Mouse (Mus musculus) stomach, postnatal 0 days (tissue): ENCODE results near the gene Poc1a. TPM values are rescaled to one million over a fixed set of nuclear protein-coding genes. Genes with fewer than 3 reads are reported as not detected.
A peak's percentile ranks its signal among the peaks of the same experiment; 100 is the strongest.

Source experiments
- ATAC-seq: fragments of 200-750 bp; cut with Nextera tagmentation; 2 replicates; pipeline ENCODE4 v1.8.0; 2017; ENCODE audit not compliant: low FRiP score, low TSS enrichment
- DNase-seq: peaks from one replicate; pipeline ENCODE4 v3.0.0-alpha.2; 2016; ENCODE audit warnings: low spot score
- H3K27ac ChIP-seq: fragments of 300-500 bp; sonication (generic); replicated peaks from 2 replicates; pipeline ENCODE4 v1.5.1; 2014; ENCODE audit warnings: mild to moderate bottlenecking, control low read depth
- H3K27me3 ChIP-seq: fragments of 300-500 bp; sonication (generic); 2 replicates; pipeline ENCODE4 v1.6.1; 2014; ENCODE audit warnings: low read length; ENCODE audit not compliant: control insufficient read depth, insufficient read depth
- H3K36me3 ChIP-seq: fragments of 300-500 bp; sonication (generic); 2 replicates; pipeline ENCODE4 v1.6.1; 2014; ENCODE audit warnings: low read length, mixed read lengths; ENCODE audit not compliant: control insufficient read depth, insufficient read depth
- H3K4me1 ChIP-seq: fragments of 300-500 bp; sonication (generic); replicated peaks from 2 replicates; pipeline ENCODE4 v1.6.1; 2014; ENCODE audit warnings: antibody characterized with exemption; ENCODE audit not compliant: control insufficient read depth, insufficient read depth
- H3K4me2 ChIP-seq: fragments of 300-500 bp; sonication (generic); replicated peaks from 2 replicates; pipeline ENCODE4 v1.6.1; 2014; ENCODE audit warnings: low read depth, mild to moderate bottlenecking, control low read depth, moderate library complexity
- H3K4me3 ChIP-seq: fragments of 300-500 bp; sonication (generic); 2 replicates; pipeline ENCODE4 v1.5.1; 2014; ENCODE audit warnings: low read depth, low read length, control low read depth
- H3K9ac ChIP-seq: fragments of 300-500 bp; sonication (generic); 2 replicates; pipeline ENCODE4 v1.6.1; 2014; ENCODE audit warnings: mild to moderate bottlenecking, low read length, control low read depth, mixed read lengths
- H3K9me3 ChIP-seq: fragments of 300-500 bp; sonication (generic); 2 replicates; pipeline ENCODE4 v1.6.1; 2016; ENCODE audit warnings: low read length; ENCODE audit not compliant: control insufficient read depth
- CTCF ChIP-seq: IDR thresholded peaks from 2 replicates; pipeline ENCODE4 v1.5.1; 2016; ENCODE audit warnings: antibody characterized with exemption, low read depth, mild to moderate bottlenecking, moderate library complexity
- EP300 ChIP-seq: optimal IDR thresholded peaks from 2 replicates; pipeline ENCODE3; 2016; ENCODE audit warnings: antibody characterized with exemption
- WGBS: fragments of 180-500 bp; shearing (Covaris S2); extraction: QIAGEN DNeasy Blood & Tissue Kit; methylation state at CpG from one replicate; pipeline ENCODE4 v1.1.7; 2014; 5-methylcytosine and 5-hydroxymethylcytosine counted together
- polyA plus RNA-seq: library from polyadenylated mRNA; unstranded; fragments of >200 nt; fragmentation: Nextera tagmentation; extraction: Ambion mirVana; gene quantifications from 2 replicates; pipeline ENCODE4 v1.2.1, GENCODE M21; 2015

Poc1a gene
- polyA plus RNA-seq, 1 experiment from 2014 or later: 13.3 TPM

DNA sequence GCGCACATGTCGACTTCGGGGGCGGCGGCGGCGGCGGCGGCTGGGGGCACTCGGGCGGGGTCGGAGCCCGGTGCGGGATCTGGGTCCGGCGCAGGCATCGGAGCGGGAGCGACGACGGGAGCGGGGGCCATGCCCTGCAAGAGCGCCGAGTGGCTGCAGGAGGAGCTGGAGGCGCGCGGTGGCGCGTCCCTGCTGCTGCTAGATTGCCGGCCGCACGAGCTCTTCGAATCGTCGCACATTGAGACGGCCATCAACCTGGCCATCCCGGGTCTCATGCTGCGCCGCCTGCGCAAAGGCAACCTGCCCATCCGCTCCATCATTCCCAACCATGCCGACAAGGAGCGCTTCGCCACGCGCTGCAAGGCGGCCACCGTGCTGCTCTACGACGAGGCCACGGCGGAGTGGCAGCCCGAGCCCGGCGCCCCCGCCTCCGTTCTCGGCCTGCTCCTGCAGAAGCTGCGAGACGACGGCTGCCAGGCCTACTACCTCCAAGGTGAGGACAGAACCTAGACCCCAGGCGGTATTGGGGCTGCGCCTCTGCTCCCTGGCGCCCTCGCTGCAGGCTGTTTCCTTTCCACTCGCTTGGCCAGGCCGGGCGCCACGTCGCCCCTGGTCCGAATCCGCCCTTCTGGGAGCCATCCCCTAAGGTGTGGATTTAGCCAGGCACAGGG lies 88.1 kb downstream of the Poc1a start:
- TF ChIP-seq CTCF (peak; percentile 64), EP300 (no peak)
- peaks cover 9% of the 10 kb centered on the region for H3K36me3 ChIP-seq
- no peaks in the 10 kb centered on the region for H3K9me3 ChIP-seq
- H3K4me3 ChIP-seq: peak overlapping the region; percentile 73
- peak overlapping the region; percentile 97 for H3K27ac ChIP-seq
- no peaks in the 10 kb centered on the region for H3K4me1 ChIP-seq
- H3K9ac ChIP-seq: peak overlapping the region; percentile 92
- ATAC-seq (peak; percentile 19), DNase-seq (peak; percentile 72)
- H3K4me2 ChIP-seq: peak overlapping the region; percentile 96
- WGBS: under 1% methylated on average over 66 of the region's 72 CpGs
- no peaks in the 10 kb centered on the region for H3K27me3 ChIP-seq

DNA sequence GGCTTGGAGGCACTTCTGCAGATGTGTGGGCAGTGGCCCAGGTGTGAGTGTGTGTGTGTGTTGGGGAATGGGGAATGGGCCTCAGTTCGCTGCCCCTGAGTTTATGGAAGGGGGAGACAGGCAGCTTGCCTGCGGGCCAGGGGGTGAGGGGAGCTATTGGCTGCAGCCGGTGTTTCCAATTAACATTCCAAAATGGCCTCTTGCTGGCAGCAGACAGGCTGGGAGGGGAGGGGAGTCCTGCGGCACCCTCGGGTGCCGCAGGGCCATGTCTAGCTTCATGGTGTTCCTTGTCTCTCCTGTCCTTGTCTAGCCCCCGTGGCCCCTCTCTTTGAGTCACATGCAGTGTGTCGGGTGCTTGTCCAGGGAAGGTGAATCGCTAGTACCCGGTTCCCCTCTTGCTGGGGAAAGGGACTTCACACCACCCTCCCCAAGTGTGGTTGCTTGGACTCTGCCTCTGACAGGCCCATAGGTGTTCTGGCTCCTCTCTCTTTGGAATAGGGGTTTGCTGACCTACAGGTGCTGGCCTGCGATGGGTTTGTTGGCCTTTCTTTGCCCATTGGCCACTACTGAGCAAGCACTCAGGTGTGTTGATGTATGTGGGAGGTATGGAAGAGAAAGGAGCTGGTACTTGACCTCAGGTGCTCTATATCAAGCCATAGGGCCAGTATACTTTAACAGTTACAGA lies 89.1 kb downstream of the Poc1a start:
- DNase-seq (no peak), ATAC-seq (no peak)

DNA sequence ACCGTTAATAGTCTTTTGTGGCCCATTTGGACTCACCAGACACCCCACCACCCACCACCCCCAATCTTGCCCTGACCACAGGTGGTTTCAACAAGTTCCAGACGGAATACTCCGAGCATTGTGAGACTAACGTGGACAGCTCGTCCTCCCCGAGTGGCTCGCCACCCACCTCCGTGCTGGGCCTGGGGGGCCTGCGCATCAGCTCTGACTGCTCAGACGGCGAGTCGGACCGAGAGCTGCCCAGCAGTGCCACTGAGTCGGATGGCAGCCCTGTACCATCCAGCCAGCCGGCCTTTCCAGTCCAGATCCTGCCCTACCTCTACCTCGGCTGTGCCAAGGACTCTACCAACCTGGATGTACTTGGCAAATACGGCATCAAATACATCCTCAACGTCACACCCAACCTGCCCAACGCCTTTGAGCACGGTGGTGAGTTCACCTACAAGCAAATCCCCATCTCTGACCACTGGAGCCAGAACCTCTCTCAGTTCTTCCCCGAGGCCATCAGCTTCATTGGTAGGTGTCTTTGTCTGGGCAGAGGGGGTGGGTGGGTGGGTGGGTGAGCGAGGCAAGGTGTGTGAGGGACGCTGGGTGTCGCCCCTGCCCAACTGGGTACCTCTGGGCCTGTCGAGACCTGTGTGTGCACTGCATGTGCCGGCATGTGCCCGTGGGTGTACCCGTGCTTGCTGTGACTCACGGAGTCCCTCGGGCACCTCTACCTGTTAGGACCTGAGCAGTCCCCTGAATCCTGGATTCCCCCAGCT lies 89.9 kb downstream of the Poc1a start:
- WGBS: 59% methylated on average over 30 of the region's 30 CpGs
- ATAC-seq (no peak), DNase-seq (no peak)
- Histone ChIP-seq H3K9ac (peak overlapping the region; percentile 31; the same call in 1 of the 2 replicates), H3K4me2 (peak overlapping the region; percentile 96), H3K27me3 (no peaks in the 10 kb centered on the region), H3K36me3 (peaks cover 13% of the 10 kb centered on the region), H3K4me3 (peak overlapping the region; percentile 73), H3K4me1 (no peaks in the 10 kb centered on the region), H3K9me3 (no peaks in the 10 kb centered on the region), H3K27ac (peak overlapping the region; percentile 97)
- no peak for TF ChIP-seq EP300
- peak; percentile 5; the same call in 1 of the 2 replicates for TF ChIP-seq CTCF

More for the DNA sequence above, 89.1 kb downstream of the Poc1a start:
- peak overlapping the region; percentile 92 for H3K9ac ChIP-seq
- H3K4me1 ChIP-seq: no peaks in the 10 kb centered on the region
- no peaks in the 10 kb centered on the region for H3K27me3 ChIP-seq
- TF ChIP-seq EP300: no peak
- no peak for TF ChIP-seq CTCF
- peak overlapping the region; percentile 97 for H3K27ac ChIP-seq
- H3K4me3 ChIP-seq: peak overlapping the region; percentile 73
- H3K9me3 ChIP-seq: no peaks in the 10 kb centered on the region
- peak overlapping the region; percentile 96 for H3K4me2 ChIP-seq
- 5% methylated on average over 11 of the region's 11 CpGs for WGBS
- peaks cover 11% of the 10 kb centered on the region for H3K36me3 ChIP-seq

DNA sequence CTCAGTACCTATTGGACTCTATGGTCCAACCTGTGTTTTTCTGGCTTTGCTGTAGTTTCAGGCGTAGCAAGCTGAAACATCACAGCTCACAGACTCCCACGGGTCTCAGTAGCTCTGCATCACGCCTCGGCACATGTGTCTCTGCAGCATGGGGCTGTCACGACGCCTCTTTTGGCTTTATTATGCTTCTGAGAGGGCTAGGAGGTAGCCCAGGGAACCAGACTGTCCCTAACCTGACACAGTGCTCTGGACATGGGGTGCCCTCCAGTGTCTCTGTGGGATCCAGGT lies 90.5 kb downstream of the Poc1a start:
- peak overlapping the region; percentile 97 for H3K27ac ChIP-seq
- no peaks in the 10 kb centered on the region for H3K9me3 ChIP-seq
- no peaks in the 10 kb centered on the region for H3K27me3 ChIP-seq
- peak overlapping the region; percentile 28; the same call in 1 of the 2 replicates for H3K9ac ChIP-seq
- WGBS: 43% methylated on average over 6 of the region's 6 CpGs
- peaks cover 13% of the 10 kb centered on the region for H3K36me3 ChIP-seq
- H3K4me2 ChIP-seq: peak overlapping the region; percentile 52
- H3K4me1 ChIP-seq: no peaks in the 10 kb centered on the region
- TF ChIP-seq CTCF (no peak), EP300 (no peak)
- no peak for DNase-seq
- ATAC-seq: no peak
- peak overlapping the region; percentile 19; the same call in 1 of the 2 replicates for H3K4me3 ChIP-seq

DNA sequence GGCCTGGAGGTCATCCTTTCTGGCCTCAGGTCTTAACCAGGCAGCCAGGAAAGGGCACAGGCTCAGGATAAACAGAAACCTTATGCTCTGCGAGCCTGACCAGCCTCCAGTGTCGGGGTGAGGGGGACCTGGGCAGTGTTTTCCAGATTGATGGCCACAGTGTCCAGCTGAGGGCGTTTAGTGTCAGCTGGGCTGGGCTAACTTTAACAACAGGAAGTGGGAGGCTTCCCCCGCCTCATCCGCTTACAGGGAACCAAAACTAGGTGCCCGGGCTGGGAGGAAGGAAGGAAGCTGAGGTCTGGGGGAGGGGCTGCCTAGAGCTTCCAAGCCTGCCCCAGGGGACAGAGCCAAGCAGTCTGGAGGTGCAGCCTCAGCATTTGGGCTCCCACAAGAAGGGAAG lies 90.9 kb downstream of the Poc1a start:
- H3K4me2 ChIP-seq: peak overlapping the region; percentile 52
- peak; percentile 31; the same call in 1 of the 2 replicates for TF ChIP-seq CTCF
- no peak for TF ChIP-seq EP300
- H3K27me3 ChIP-seq: no peaks in the 10 kb centered on the region
- DNase-seq (no peak), ATAC-seq (no peak)
- 15% methylated on average over 6 of the region's 6 CpGs for WGBS
- peak overlapping the region; percentile 97 for H3K27ac ChIP-seq
- no peaks in the 10 kb centered on the region for H3K9me3 ChIP-seq
- peak overlapping the region; percentile 19; the same call in 1 of the 2 replicates for H3K4me3 ChIP-seq
- H3K4me1 ChIP-seq: no peaks in the 10 kb centered on the region
- H3K9ac ChIP-seq: peak overlapping the region; percentile 28; the same call in 1 of the 2 replicates
- peaks cover 13% of the 10 kb centered on the region for H3K36me3 ChIP-seq
